Mouse (Mus musculus): ENCODE data around the gene Rab34. TPM values are rescaled to one million over a fixed set of nuclear protein-coding genes. Genes with fewer than 3 reads are reported as not detected.

The Rab34 gene
- total and polyA plus RNA-seq, 3 experiments = 0.17 to 1.4 (median 0.50) TPM

DNA sequence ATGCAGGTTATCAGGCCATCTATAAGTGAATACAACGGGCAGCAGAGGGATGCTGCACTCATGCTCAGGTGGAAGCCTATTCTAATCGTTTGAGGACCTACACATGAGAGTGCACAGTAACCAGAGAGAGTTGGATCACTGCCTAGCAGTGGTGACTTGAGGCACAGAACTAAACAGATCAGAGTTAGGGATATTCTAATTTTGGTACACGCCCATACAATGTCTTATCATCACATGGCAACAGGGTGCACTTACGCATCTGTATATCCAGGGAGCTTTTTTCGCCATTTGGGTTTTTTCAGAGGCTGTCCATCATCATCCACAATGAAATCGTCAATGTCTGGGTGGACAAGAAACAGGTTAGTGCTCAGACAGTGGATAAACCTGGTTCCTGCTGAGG lies 43.3 kb downstream of the Rab34 start:
- Histone ChIP-seq H3K79me2 (replicated peaks; ENCODE audit: control insufficient read depth, extremely low read depth, insufficient read depth, poor library complexity, severe bottlenecking) (peaks cover 32% of the 10 kb centered on the region), H3K27me3 (replicated peaks) (no peaks in the 10 kb centered on the region), H3K27ac (ENCODE audit: insufficient read depth, low read depth) (no peak overlapping the region), H3K4me1 (ENCODE audit: control insufficient read depth in 1 of 2, insufficient read depth in 2 of 2) (no peaks in the 10 kb centered on the region; a peak in 1 of 4 replicates), H3K4me3 (replicated peaks in 1 of 3; ENCODE audit: low read depth in 2 of 3, low read length in 2 of 3, poor library complexity in 1 of 3) (no peak overlapping the region), H3K4me2 (ENCODE audit: insufficient read depth, low read depth, poor library complexity, severe bottlenecking) (no peak overlapping the region), H3K36me3 (replicated peaks in 1 of 2; ENCODE audit: control insufficient read depth in 1 of 2, insufficient read depth in 1 of 2, low read length in 1 of 2) (peaks cover 88 to 93% of the 10 kb centered on the region in 2 experiments), H3K9me3 (replicated peaks; ENCODE audit: low read length) (no peaks in the 10 kb centered on the region), H3K9ac (ENCODE audit: insufficient read depth, low read depth) (no peak overlapping the region)
- in situ Hi-C loops (cut with MboI; ENCODE audit: low pct_ligation_motif_present, low pct_unique_long_range_greater_than_20kb, low sequenced_read_pairs) = loop anchor here (5.0 kb wide), 1 partner anchor 44 kb away; the partner anchor contains the start of gene Rab34
- no peak for TF ChIP-seq GABPA (IDR thresholded peaks at IDR 0.05; ENCODE audit: insufficient replicate concordance, low read depth, low read length)
- no peak for TF ChIP-seq ELF1 (IDR thresholded peaks at IDR 0.05; ENCODE audit: low read depth, low read length)
- TF ChIP-seq ZMIZ1 (IDR thresholded peaks at IDR 0.05; ENCODE audit: low read depth, low read length) = no peak
- no peak for TF ChIP-seq MEF2A (IDR thresholded peaks at IDR 0.05; ENCODE audit: borderline replicate concordance, low read depth, low read length)
- TF ChIP-seq CHD1 (IDR thresholded peaks at IDR 0.05; ENCODE audit: low read depth, low read length) = no peak
- TF ChIP-seq MAZ (IDR thresholded peaks at IDR 0.05; ENCODE audit: low read depth, low read length) = no peak
- TF ChIP-seq CTCF (conservative IDR thresholded peaks at IDR 0.05 in 1 of 2, IDR thresholded peaks at IDR 0.05 in 1 of 2; ENCODE audit: low read depth in 2 of 2, low read length in 2 of 2) = no peak
- TF ChIP-seq USF1 (IDR thresholded peaks at IDR 0.05; ENCODE audit: low read depth, low read length) = no peak
- TF ChIP-seq MYC (IDR thresholded peaks at IDR 0.05; ENCODE audit: low read depth, low read length) = no peak
- no peak for TF ChIP-seq PAX5 (IDR thresholded peaks at IDR 0.05; ENCODE audit: low read length)
- no peak for TF ChIP-seq POLR2AphosphoS2 (IDR thresholded peaks at IDR 0.05; ENCODE audit: low read depth, low read length)
- TF ChIP-seq UBTF (IDR thresholded peaks at IDR 0.05; ENCODE audit: low read depth, low read length) = no peak
- no peak for TF ChIP-seq EP300 (IDR thresholded peaks at IDR 0.05; ENCODE audit: low read length)
- no peak for TF ChIP-seq E2F4 (IDR thresholded peaks at IDR 0.05; ENCODE audit: insufficient replicate concordance, low read depth, low read length)
- TF ChIP-seq MAFK (IDR thresholded peaks at IDR 0.05; ENCODE audit: insufficient replicate concordance, low read length) = no peak
- dilution Hi-C loops (cut with MboI; ENCODE audit: extremely low pct_ligation_motif_present, extremely low pct_unique_long_range_greater_than_20kb, low sequenced_read_pairs) = no loop called here
- no peak for DNase-seq (ENCODE audit: extremely low read depth)

DNA sequence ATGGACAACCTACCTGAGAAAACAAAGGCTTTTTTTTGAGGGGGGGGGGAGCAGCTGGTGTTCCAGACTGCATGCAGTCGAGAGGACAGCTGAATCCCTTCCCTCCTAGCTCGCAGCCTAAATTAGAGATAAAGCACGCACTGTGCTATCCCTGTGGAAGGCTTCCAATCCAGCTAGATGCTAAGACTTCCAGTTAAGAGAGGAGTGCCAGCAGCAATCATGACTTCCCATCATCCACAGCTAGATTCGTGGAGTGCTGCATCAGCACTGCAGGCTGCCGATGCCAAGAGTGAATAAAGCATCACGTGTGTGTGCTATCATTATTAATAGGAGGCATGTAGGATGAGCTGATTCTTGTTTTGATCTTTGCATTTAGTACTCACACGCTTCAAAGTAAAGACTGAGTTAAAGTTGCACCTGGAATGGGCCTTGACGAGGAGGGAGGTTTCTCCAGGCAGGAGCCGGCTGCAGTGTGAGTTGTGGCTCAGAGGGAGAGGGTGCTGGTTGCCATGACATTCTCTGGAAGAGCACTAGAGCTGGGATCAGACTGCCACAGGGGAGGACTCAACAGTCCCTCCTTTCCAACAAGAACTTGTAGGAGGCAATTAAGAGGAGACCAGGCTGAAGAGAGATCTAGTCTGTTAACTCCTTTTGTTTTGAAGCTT lies 52.1 kb downstream of the Rab34 start:
- Histone ChIP-seq H3K27ac (ENCODE audit: insufficient read depth, low read depth) (no peak overlapping the region), H3K4me3 (replicated peaks in 1 of 3; ENCODE audit: low read depth in 2 of 3, low read length in 2 of 3, poor library complexity in 1 of 3) (no peak overlapping the region), H3K27me3 (replicated peaks) (no peaks in the 10 kb centered on the region), H3K9ac (ENCODE audit: insufficient read depth, low read depth) (no peak overlapping the region), H3K79me2 (replicated peaks; ENCODE audit: control insufficient read depth, extremely low read depth, insufficient read depth, poor library complexity, severe bottlenecking) (peaks cover 98% of the 10 kb centered on the region), H3K9me3 (replicated peaks; ENCODE audit: low read length) (no peaks in the 10 kb centered on the region), H3K4me1 (ENCODE audit: control insufficient read depth in 1 of 2, insufficient read depth in 2 of 2) (peaks cover 3 to 31% of the 10 kb centered on the region in 2 experiments), H3K36me3 (replicated peaks in 1 of 2; ENCODE audit: control insufficient read depth in 1 of 2, insufficient read depth in 1 of 2, low read length in 1 of 2) (peaks cover 30 to 67% of the 10 kb centered on the region in 2 experiments), H3K4me2 (ENCODE audit: insufficient read depth, low read depth, poor library complexity, severe bottlenecking) (no peak overlapping the region)
- in situ Hi-C loops (cut with MboI; ENCODE audit: low pct_ligation_motif_present, low pct_unique_long_range_greater_than_20kb, low sequenced_read_pairs) (no loop called here), dilution Hi-C loops (cut with MboI; ENCODE audit: extremely low pct_ligation_motif_present, extremely low pct_unique_long_range_greater_than_20kb, low sequenced_read_pairs) (no loop called here)
- no peak for DNase-seq (ENCODE audit: extremely low read depth)
- TF ChIP-seq SIN3A (IDR thresholded peaks at IDR 0.05; ENCODE audit: low read length) = no peak
- no peak for TF ChIP-seq USF1 (IDR thresholded peaks at IDR 0.05; ENCODE audit: low read depth, low read length)
- TF ChIP-seq CHD1 (IDR thresholded peaks at IDR 0.05; ENCODE audit: low read depth, low read length) = no peak

Other genes starting within 250 kb of the Rab34 start
- gene Phf12, start 205.7 kb upstream of the Rab34 start, total RNA-seq (2012; rRNA removed) = 28.4 and 30.5 TPM in 2 replicates
- 10.7 and 12.2 TPM in 2 replicates for gene Phf12, start 205.7 kb upstream of the Rab34 start, total RNA-seq (2014; rRNA removed)
- gene Phf12, start 205.7 kb upstream of the Rab34 start, polyA plus RNA-seq (2012; ENCODE audit: insufficient read length, low read depth) = 59.7 and 61.8 TPM in 2 replicates
- gene Dhrs13, start 156.2 kb upstream of the Rab34 start, total RNA-seq (2012; rRNA removed) = 37.7 and 39.0 TPM in 2 replicates
- 33.6 and 33.7 TPM in 2 replicates for gene Dhrs13, start 156.2 kb upstream of the Rab34 start, total RNA-seq (2014; rRNA removed)
- 20.9 and 21.6 TPM in 2 replicates for gene Dhrs13, start 156.2 kb upstream of the Rab34 start, polyA plus RNA-seq (2012; ENCODE audit: insufficient read length, low read depth)
- gene Flot2, start 150.5 kb upstream of the Rab34 start, total RNA-seq (2012; rRNA removed) = 10.1 and 14.7 TPM in 2 replicates
- 4.3 and 5.2 TPM in 2 replicates for gene Flot2, start 150.5 kb upstream of the Rab34 start, total RNA-seq (2014; rRNA removed)
- gene Flot2, start 150.5 kb upstream of the Rab34 start, polyA plus RNA-seq (2012; ENCODE audit: insufficient read length, low read depth) = 13.1 and 13.4 TPM in 2 replicates
- gene Eral1, start 108.0 kb upstream of the Rab34 start, total RNA-seq (2012; rRNA removed) = 40.5 and 41.5 TPM in 2 replicates
- 41.5 and 43.2 TPM in 2 replicates for gene Eral1, start 108.0 kb upstream of the Rab34 start, total RNA-seq (2014; rRNA removed)
- gene Eral1, start 108.0 kb upstream of the Rab34 start, polyA plus RNA-seq (2012; ENCODE audit: insufficient read length, low read depth) = 37.8 and 39.1 TPM in 2 replicates
- 8.7 and 10.0 TPM in 2 replicates for gene Fam222b, start 93.8 kb upstream of the Rab34 start, total RNA-seq (2012; rRNA removed)
- gene Fam222b, start 93.8 kb upstream of the Rab34 start, total RNA-seq (2014; rRNA removed) = 3.9 and 5.9 TPM in 2 replicates
- 26.8 and 34.4 TPM in 2 replicates for gene Fam222b, start 93.8 kb upstream of the Rab34 start, polyA plus RNA-seq (2012; ENCODE audit: insufficient read length, low read depth)
- 47.9 and 55.9 TPM in 2 replicates for gene Traf4, start 22.8 kb upstream of the Rab34 start, total RNA-seq (2012; rRNA removed)
- 17.1 and 20.8 TPM in 2 replicates for gene Traf4, start 22.8 kb upstream of the Rab34 start, total RNA-seq (2014; rRNA removed)
- gene Traf4, start 22.8 kb upstream of the Rab34 start, polyA plus RNA-seq (2012; ENCODE audit: insufficient read length, low read depth) = 52.9 and 68.7 TPM in 2 replicates
- 6.7 and 7.4 TPM in 2 replicates for gene Nek8, start 11.8 kb upstream of the Rab34 start, total RNA-seq (2012; rRNA removed)
- 6.1 and 7.1 TPM in 2 replicates for gene Nek8, start 11.8 kb upstream of the Rab34 start, total RNA-seq (2014; rRNA removed)
- gene Nek8, start 11.8 kb upstream of the Rab34 start, polyA plus RNA-seq (2012; ENCODE audit: insufficient read length, low read depth) = 8.3 and 9.9 TPM in 2 replicates
- gene Tlcd1, start 11.7 kb upstream of the Rab34 start, total RNA-seq (2012; rRNA removed) = 16.4 and 20.3 TPM in 2 replicates
- gene Tlcd1, start 11.7 kb upstream of the Rab34 start, total RNA-seq (2014; rRNA removed) = 18.2 and 20.3 TPM in 2 replicates
- 15.6 and 19.1 TPM in 2 replicates for gene Tlcd1, start 11.7 kb upstream of the Rab34 start, polyA plus RNA-seq (2012; ENCODE audit: insufficient read length, low read depth)
- 3,714 and 3,939 TPM in 2 replicates for gene Rpl23a, start 4.8 kb upstream of the Rab34 start, total RNA-seq (2012; rRNA removed)
- 3,235 and 3,361 TPM in 2 replicates for gene Rpl23a, start 4.8 kb upstream of the Rab34 start, total RNA-seq (2014; rRNA removed)
- gene Rpl23a, start 4.8 kb upstream of the Rab34 start, polyA plus RNA-seq (2012; ENCODE audit: insufficient read length, low read depth) = 2,992 and 3,119 TPM in 2 replicates
- 0.21 TPM in 1 of 2 replicates, not detected in the other for gene Proca1, start 5.0 kb downstream of the Rab34 start, total RNA-seq (2012; rRNA removed)
- gene Proca1, start 5.0 kb downstream of the Rab34 start, total RNA-seq (2014; rRNA removed) = not detected in 2 replicates
- 0.40 and 0.46 TPM in 2 replicates for gene Proca1, start 5.0 kb downstream of the Rab34 start, polyA plus RNA-seq (2012; ENCODE audit: insufficient read length, low read depth)
- gene Sdf2, start 57.3 kb downstream of the Rab34 start, total RNA-seq (2012; rRNA removed) = 95.4 and 119 TPM in 2 replicates
- 89.1 and 93.0 TPM in 2 replicates for gene Sdf2, start 57.3 kb downstream of the Rab34 start, total RNA-seq (2014; rRNA removed)
- 61.4 and 62.8 TPM in 2 replicates for gene Sdf2, start 57.3 kb downstream of the Rab34 start, polyA plus RNA-seq (2012; ENCODE audit: insufficient read length, low read depth)
- 65.5 and 71.0 TPM in 2 replicates for gene Supt6, start 57.6 kb downstream of the Rab34 start, total RNA-seq (2012; rRNA removed)
- 29.7 and 30.4 TPM in 2 replicates for gene Supt6, start 57.6 kb downstream of the Rab34 start, total RNA-seq (2014; rRNA removed)
- 99.9 and 104 TPM in 2 replicates for gene Supt6, start 57.6 kb downstream of the Rab34 start, polyA plus RNA-seq (2012; ENCODE audit: insufficient read length, low read depth)
- 89.3 and 108 TPM in 2 replicates for gene 2610507B11Rik, start 73.3 kb downstream of the Rab34 start, total RNA-seq (2012; rRNA removed)
- gene 2610507B11Rik, start 73.3 kb downstream of the Rab34 start, total RNA-seq (2014; rRNA removed) = 55.8 and 58.9 TPM in 2 replicates
- gene 2610507B11Rik, start 73.3 kb downstream of the Rab34 start, polyA plus RNA-seq (2012; ENCODE audit: insufficient read length, low read depth) = 96.9 and 97.9 TPM in 2 replicates
- gene BC030499, start 102.4 kb downstream of the Rab34 start, total RNA-seq (2012; rRNA removed) = 1.1 and 1.3 TPM in 2 replicates
- 0.70 and 0.81 TPM in 2 replicates for gene BC030499, start 102.4 kb downstream of the Rab34 start, total RNA-seq (2014; rRNA removed)
- 1.3 and 1.4 TPM in 2 replicates for gene BC030499, start 102.4 kb downstream of the Rab34 start, polyA plus RNA-seq (2012; ENCODE audit: insufficient read length, low read depth)
- 57.0 and 57.2 TPM in 2 replicates for gene Spag5, start 113.1 kb downstream of the Rab34 start, total RNA-seq (2012; rRNA removed)
- 47.7 and 50.4 TPM in 2 replicates for gene Spag5, start 113.1 kb downstream of the Rab34 start, total RNA-seq (2014; rRNA removed)
- 81.8 and 92.3 TPM in 2 replicates for gene Spag5, start 113.1 kb downstream of the Rab34 start, polyA plus RNA-seq (2012; ENCODE audit: insufficient read length, low read depth)
- 23.6 and 90.2 TPM in 2 replicates for gene Aldoc, start 134.5 kb downstream of the Rab34 start, total RNA-seq (2012; rRNA removed)
- 96.5 and 119 TPM in 2 replicates for gene Aldoc, start 134.5 kb downstream of the Rab34 start, total RNA-seq (2014; rRNA removed)
- gene Aldoc, start 134.5 kb downstream of the Rab34 start, polyA plus RNA-seq (2012; ENCODE audit: insufficient read length, low read depth) = 20.4 and 25.0 TPM in 2 replicates
- gene Pigs, start 140.0 kb downstream of the Rab34 start, total RNA-seq (2012; rRNA removed) = 51.2 and 53.1 TPM in 2 replicates
- gene Pigs, start 140.0 kb downstream of the Rab34 start, total RNA-seq (2014; rRNA removed) = 25.7 and 26.3 TPM in 2 replicates
- gene Pigs, start 140.0 kb downstream of the Rab34 start, polyA plus RNA-seq (2012; ENCODE audit: insufficient read length, low read depth) = 51.8 and 65.4 TPM in 2 replicates
- gene Unc119, start 155.1 kb downstream of the Rab34 start, total RNA-seq (2012; rRNA removed) = 80.5 and 81.6 TPM in 2 replicates
- gene Unc119, start 155.1 kb downstream of the Rab34 start, total RNA-seq (2014; rRNA removed) = 197 and 227 TPM in 2 replicates
- 146 and 173 TPM in 2 replicates for gene Unc119, start 155.1 kb downstream of the Rab34 start, polyA plus RNA-seq (2012; ENCODE audit: insufficient read length, low read depth)
- gene Foxn1, start 198.1 kb downstream of the Rab34 start, total RNA-seq (2012; rRNA removed) = not detected in 2 replicates
- not detected in 2 replicates for gene Foxn1, start 198.1 kb downstream of the Rab34 start, total RNA-seq (2014; rRNA removed)
- not detected in 2 replicates for gene Foxn1, start 198.1 kb downstream of the Rab34 start, polyA plus RNA-seq (2012; ENCODE audit: insufficient read length, low read depth)
- gene Slc13a2, start 233.8 kb downstream of the Rab34 start, total RNA-seq (2012; rRNA removed) = not detected in 2 replicates
- not detected in 2 replicates for gene Slc13a2, start 233.8 kb downstream of the Rab34 start, total RNA-seq (2014; rRNA removed)
- not detected in 2 replicates for gene Slc13a2, start 233.8 kb downstream of the Rab34 start, polyA plus RNA-seq (2012; ENCODE audit: insufficient read length, low read depth)